ENCODE assay signal across 10 mouse cellular contexts in genomic region chr11:50587787-50588186, GRCm38 (mm10). TPM values are rescaled to one million over a fixed set of nuclear protein-coding genes. Genes with fewer than 3 reads are reported as not detected.
DNase-seq lines count a peak whose midpoint lies in the region; ATAC-seq lines count a peak whose summit lies in the region.
"Had no signal": no experiment of that assay in that cellular context is flagged by ENCODE, and none has a peak within 500 bp of the region (broad histone marks: within the 10 kb centered on the region; RNA-seq: fewer than 3 reads in every experiment).

No protein-coding gene starts in this region.

- no peak overlapping the region for H3K4me3 ChIP-seq in heart, embryonic 11.5 days (ENCODE audit: low read depth, low read length)
- H3K4me3 ChIP-seq: hindbrain, embryonic 15.5 days; myocyte had no signal

- no peak overlapping the region for H3K9ac ChIP-seq in heart, embryonic 11.5 days (ENCODE audit: low read depth, low read length)
- H3K9ac ChIP-seq: hindbrain, embryonic 15.5 days had no signal

- ATAC-seq in heart, embryonic 11.5 days (replicated peaks; ENCODE audit: insufficient number of reproducible peaks, low FRiP score, low TSS enrichment), result no peak
- peak; percentile 63 for ATAC-seq in megakaryocyte progenitor cell, adult 5-6 weeks (replicated peaks; ENCODE audit: poor library complexity)

- no peaks in the 10 kb centered on the region for H3K36me3 ChIP-seq in heart, embryonic 11.5 days (ENCODE audit: control insufficient read depth, insufficient read depth, low read length)
- H3K36me3 ChIP-seq: hindbrain, embryonic 15.5 days had no signal

- no peaks in the 10 kb centered on the region for H3K27me3 ChIP-seq in heart, embryonic 11.5 days (ENCODE audit: control insufficient read depth, insufficient read depth, low read length)
- H3K27me3 ChIP-seq: hindbrain, embryonic 15.5 days had no signal

- 12% methylated on average over 3 of the region's 3 CpGs for WGBS in heart, embryonic 11.5 days (ENCODE audit: insufficient replicate concordance)

- H3K4me1 ChIP-seq in heart, embryonic 11.5 days (ENCODE audit: control insufficient read depth, insufficient read depth, low read length), result no peaks in the 10 kb centered on the region

- no peak overlapping the region for H3K27ac ChIP-seq in heart, embryonic 11.5 days (ENCODE audit: low read depth, low read length)
- H3K27ac ChIP-seq: hindbrain, embryonic 15.5 days had no signal

- H3K4me2 ChIP-seq in heart, embryonic 11.5 days, result no peak overlapping the region
- H3K4me2 ChIP-seq: hindbrain, embryonic 15.5 days had no signal

- DNase-seq in heart, adult 8-10 months (ENCODE audit: low spot score), result peak; percentile 21
- DNase-seq in A20 (ENCODE audit: low read depth, low spot score), result peak; percentile 64
- peak; percentile 44 to 53 for DNase-seq in adrenal gland, adult 18-20 months (ENCODE audit: low spot score in 2 of 2)
- peak; percentile 35 for DNase-seq in embryo, embryonic 11.5 days (ENCODE audit: low read depth, low spot score)
- peak; percentile 79 for DNase-seq in kidney, postnatal 4 days
- DNase-seq in thymus, postnatal 10 days (ENCODE audit: low spot score in 2 of 2), result peak; percentile 35 to 73

- no peaks in the 10 kb centered on the region; the same call in 1 of the 2 replicates for H3K9me3 ChIP-seq in heart, embryonic 11.5 days (replicated peaks; ENCODE audit: control insufficient read depth, low read length)
- H3K9me3 ChIP-seq: hindbrain, embryonic 15.5 days had no signal

RNA-seq across cellular contexts. Expression of gene Adamts2, which starts 14.1 kb away (rescaled TPM):
- total RNA-seq in heart, adult 8-10 months (2022), result 1 to 10 TPM; 6.1 to 7.1 (median 6.8) TPM
- 2.5 and 2.9 TPM in 2 replicates for polyA plus RNA-seq in heart, embryonic 11.5 days (2014; fragmentation: Nextera tagmentation; extraction: Ambion mirVana)
- total RNA-seq in adrenal gland, adult 18-20 months (2021), result 1 to 10 TPM; 3.2 to 9.9 TPM
- total RNA-seq in megakaryocyte progenitor cell, adult 5-6 weeks (2015), result 0.17 TPM in 1 of 2 replicates, not detected in the other
- not detected in 2 replicates for total RNA-seq in megakaryocyte progenitor cell, adult 5-6 weeks (2017)

Comparison
In these comparisons a context has a peak if more than half of its experiments do, and no peak if none do; other contexts are left out.
1. DNase-seq: peak in every context shown above with its lines; median percentile 79 in kidney, postnatal 4 days; 64 in A20; 54 in thymus, postnatal 10 days; 48 in adrenal gland, adult 18-20 months; 35 in embryo, embryonic 11.5 days; 21 in heart, adult 8-10 months.